Mouse (Mus musculus): ENCODE measurements around the gene Mtfr1l. TPM values are rescaled to one million over a fixed set of nuclear protein-coding genes. Genes with fewer than 3 reads are reported as not detected.

Gene Mtfr1l
- 33.9 and 34.0 TPM in 2 replicates for polyA plus RNA-seq (2012; rRNA removed)

DNA sequence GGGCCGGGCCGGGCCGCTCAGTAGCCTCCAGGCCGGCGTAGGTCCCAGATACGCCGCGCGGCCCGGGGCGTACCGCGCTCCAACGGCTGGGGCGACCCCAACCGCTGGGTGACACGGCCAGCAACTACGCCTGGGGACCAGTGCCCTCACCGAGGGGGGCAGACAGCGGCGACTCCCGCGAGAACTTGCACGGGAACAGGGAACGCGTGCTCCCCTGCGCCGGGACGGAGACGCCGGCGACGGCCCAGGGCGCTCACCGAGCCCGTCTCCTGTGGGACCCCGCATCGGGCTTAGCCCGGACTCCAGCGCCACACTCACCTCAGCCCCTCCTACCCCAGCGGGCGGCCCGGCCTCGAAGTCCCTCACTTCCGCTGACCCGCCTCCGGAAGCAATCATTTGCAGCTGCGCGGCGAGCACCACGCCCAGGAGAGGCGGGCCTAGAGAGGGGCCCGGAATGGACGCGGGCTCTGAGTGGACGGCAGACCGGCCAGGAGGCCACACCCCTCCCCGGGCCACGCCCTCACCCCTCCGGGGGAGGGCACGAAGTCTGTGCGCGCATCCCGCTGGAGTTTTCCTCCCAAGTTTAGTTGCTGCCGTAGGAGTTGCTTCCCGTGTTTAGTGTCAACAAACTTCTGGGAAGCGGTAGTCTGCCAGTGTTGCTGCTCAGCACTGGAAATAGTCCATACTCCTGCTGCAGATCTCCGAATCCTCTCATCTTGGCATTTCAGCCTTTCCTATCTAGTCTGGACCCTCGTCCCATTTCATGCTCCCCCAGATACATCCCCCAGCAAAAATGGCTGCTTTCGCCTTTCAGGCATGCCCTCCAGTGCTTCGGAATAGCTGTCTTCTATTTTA lies at the start of gene Mtfr1l:
Gene Mtfr1l, minus strand, starts transcription at position 456 of the 855 bp plus-strand sequence.

DNA sequence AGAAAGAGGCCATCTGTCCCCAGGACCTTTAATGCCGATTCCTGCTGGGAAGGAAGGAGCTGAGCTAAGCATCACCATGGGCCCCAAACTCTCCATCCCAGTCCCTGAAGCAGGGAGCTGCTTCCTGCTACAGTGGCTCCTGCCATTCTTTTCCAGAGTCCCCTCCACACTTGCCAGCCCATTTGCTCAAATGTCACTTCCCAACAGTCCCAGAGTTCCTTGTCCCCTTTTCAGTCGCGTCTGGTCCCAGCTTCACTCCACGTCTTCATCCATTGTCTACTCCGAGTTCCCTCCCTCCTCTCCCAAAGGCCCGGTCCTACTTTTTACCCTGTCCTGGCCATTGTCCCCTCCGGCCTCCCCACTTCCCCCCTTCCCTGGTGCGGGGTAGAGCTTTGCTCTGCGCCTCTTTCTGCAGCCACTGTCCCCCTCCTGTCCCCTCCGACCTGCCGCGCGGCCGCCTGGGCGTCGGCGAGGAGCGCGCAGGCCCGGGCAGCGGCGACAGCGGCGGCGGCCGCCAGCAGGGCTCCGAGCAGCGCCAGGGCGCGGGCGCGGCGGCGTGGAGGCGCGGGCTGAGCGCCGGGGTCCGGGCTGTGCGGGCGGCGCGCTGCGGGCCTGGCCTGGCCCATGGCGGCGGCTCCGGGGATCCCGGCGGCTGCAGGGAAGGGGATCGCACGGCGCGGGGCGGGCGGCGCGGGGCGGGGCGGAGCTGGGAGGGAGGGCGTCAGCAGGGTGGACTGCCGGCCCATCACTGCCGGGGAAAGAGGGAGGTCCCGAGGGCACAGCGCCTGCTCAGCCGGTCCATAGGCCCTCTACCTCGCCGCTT lies 16.5 kb upstream of the Mtfr1l start, which contains the start of gene Selenon:
Gene Selenon, minus strand, starts transcription at position 673 of the 823 bp plus-strand sequence.

GRCm38 (mm10) chr4:134510845-134511411 lies 24.3 kb downstream of the Mtfr1l start, which contains the start of gene Aunip:
Gene Aunip, plus strand, starts transcription at chr4:134510999.

DNA sequence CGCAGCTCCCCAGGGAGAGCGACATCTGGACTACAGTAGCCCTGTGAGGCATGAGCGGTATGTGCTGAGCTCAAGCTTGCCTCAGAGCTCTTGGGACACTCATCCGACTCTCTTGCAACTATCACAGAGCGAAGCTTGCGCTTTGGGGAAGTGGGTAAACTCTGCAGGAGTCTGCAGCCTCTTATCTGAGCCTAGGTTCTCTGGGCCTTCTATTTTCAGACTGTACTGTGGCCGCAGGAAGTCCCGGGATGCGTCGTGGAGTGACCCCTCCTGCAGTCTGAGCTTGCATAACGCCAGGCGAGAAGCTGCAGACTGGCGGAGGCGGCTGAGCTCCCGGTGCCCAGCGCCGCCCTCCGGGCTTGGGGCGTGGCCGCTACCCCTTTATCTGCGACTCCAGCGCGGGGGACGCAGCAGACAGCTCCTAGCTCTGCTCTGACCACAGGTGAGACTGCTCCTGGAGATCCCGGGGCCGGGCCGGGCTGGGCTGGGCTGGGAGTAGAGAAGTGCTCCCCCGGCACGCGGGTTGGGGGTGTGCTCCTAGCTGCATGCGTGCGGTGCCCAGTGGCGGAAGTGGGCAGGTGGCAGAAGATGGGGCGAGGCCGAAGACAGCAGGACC lies 38.5 kb downstream of the Mtfr1l start, which contains the start of gene Paqr7:
Gene Paqr7, plus strand, starts transcription at position 103 of the 616 bp plus-strand sequence.

Other genes starting within 250 kb of the Mtfr1l start
- 3.4 TPM in 2 replicates for gene Pdik1l, start 247.5 kb downstream of the Mtfr1l start, polyA plus RNA-seq (2012; rRNA removed)
- 0.14 and 0.17 TPM in 2 replicates for gene Trim63, start 220.3 kb downstream of the Mtfr1l start, polyA plus RNA-seq (2012; rRNA removed)
- 0.01 and 0.02 TPM in 2 replicates for gene Slc30a2, start 192.2 kb downstream of the Mtfr1l start, polyA plus RNA-seq (2012; rRNA removed)
- gene Extl1, start 151.5 kb downstream of the Mtfr1l start, polyA plus RNA-seq (2012; rRNA removed): 0.38 and 0.41 TPM in 2 replicates
- 18.1 and 20.3 TPM in 2 replicates for gene Pafah2, start 139.1 kb downstream of the Mtfr1l start, polyA plus RNA-seq (2012; rRNA removed)
- 43.6 and 45.0 TPM in 2 replicates for gene Stmn1, start 67.1 kb downstream of the Mtfr1l start, polyA plus RNA-seq (2012; rRNA removed)
- 7.9 and 8.0 TPM in 2 replicates for gene Paqr7, start 38.7 kb downstream of the Mtfr1l start, polyA plus RNA-seq (2012; rRNA removed)
- 7.2 and 8.8 TPM in 2 replicates for gene Aunip, start 24.4 kb downstream of the Mtfr1l start, polyA plus RNA-seq (2012; rRNA removed)
- gene Selenon, start 16.8 kb upstream of the Mtfr1l start, polyA plus RNA-seq (2012; rRNA removed): 4.0 and 4.4 TPM in 2 replicates
- 2.0 and 2.5 TPM in 2 replicates for gene Man1c1, start 168.9 kb upstream of the Mtfr1l start, polyA plus RNA-seq (2012; rRNA removed)
- gene Ldlrap1, start 232.6 kb upstream of the Mtfr1l start, polyA plus RNA-seq (2012; rRNA removed): 7.2 and 7.9 TPM in 2 replicates